Mouse (Mus musculus) neural tube, embryonic 10.5 days (tissue): ENCODE measurements around the gene Mctp1.

Experiments
- DNase-seq: peaks from one replicate; pipeline ENCODE4 v3.0.0-alpha.2; 2017; ENCODE audit warnings: low spot score; ENCODE audit errors: extremely low spot score

Mctp1 gene

GRCm38 (mm10) chr13:76609425-76609824 is 225.1 kb downstream of the Mctp1 start:
- no peak for DNase-seq

DNA sequence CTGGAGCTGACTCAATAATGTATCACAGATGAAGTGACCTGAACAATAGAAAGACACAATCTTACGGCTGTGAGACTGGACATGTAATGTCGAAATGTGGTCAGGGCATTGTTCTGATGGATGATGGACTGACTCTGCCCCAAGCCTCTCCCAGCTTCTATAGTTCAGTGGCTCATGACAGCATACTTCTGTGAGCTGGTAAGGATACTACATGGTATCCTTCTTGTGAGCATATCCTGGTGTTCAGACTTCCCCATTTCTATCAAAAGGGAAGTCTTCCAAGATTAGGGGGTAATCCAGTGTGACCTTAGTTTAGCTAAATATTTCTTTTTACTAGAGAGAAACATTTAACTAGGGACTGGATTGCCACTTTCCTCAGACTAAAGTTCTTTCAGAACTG is 227.2 kb downstream of the Mctp1 start:
- no peak for DNase-seq

DNA sequence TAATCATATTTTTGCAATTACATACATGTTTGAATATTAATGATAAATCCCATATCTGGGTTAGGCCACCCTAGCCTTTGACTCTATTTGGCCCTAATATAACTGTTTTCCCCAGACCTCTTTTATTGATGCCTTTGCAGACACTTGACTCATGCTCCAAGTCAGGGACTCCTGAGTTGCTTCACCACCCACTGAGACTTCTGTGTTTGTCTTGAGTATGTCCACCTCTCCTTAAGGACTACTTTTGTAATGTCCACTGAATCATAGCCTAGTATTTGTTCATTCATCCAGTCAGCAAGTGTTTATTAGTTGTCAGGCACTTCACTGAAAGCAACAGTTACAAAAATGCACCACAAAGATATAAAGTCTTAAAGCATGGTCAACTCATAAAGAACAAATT is 235.8 kb downstream of the Mctp1 start:
- DNase-seq: no peak

DNA sequence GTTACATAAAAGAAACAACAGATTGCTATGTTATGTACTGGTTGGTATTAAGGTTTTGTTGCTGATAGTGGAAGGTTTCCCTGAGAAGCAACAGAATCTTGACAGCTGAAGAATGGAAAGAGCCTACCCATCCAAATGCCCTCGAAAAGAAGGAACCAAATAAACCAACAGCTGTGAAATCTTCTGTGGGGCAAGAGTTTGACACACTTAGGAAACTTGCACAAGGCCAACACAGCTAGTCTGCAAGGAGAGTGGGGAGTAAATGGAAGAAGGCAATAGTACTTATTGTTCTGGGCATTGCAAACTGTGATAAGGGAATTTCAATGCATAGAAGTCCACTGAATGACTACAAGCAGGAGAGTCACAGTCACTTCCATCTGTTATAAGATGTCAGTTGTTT is 236.2 kb downstream of the Mctp1 start:
- DNase-seq: no peak

DNA sequence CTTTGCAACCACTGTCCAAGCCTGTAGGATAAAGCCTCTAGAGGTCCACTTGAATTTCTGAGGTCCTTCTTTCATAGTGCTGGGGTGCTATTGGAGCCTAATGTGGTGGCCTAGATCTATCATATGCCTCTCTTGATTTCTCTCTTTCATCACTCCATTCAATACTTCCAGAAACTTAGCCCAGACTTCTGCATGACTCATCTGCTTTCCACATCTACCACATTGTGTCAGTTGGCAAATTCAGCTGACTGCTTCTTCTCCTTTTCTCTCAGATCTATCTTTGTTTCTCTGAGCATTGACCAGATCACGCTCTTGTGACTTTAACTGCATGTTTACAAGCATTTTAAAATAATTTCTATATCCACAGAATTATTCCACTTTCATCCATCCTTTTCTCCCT is 249.4 kb downstream of the Mctp1 start:
- no peak for DNase-seq

- DNase-seq: no peak
Measured at GRCm38 (mm10) chr13:76638282-76638681, 253.9 kb downstream of the Mctp1 start.

DNA sequence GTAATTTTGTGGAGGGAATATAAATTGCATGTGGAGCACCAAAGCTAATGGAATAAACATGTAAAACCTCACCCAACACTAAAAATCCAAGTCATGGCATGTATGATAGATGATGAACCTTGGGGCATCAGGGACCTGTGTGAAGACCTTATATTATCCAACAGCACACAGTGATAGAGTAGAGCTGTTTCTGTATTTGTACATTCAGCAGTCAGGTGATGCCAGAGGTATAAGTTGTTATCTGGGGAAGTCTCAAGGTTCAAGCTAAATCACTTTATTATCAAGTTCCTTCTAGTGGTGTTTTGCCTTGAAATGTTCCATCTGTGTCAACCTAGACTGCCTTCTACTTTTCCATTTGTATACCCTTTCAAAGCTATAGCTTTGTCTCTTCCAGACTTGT is 275.2 kb downstream of the Mctp1 start:
- DNase-seq: no peak

DNA sequence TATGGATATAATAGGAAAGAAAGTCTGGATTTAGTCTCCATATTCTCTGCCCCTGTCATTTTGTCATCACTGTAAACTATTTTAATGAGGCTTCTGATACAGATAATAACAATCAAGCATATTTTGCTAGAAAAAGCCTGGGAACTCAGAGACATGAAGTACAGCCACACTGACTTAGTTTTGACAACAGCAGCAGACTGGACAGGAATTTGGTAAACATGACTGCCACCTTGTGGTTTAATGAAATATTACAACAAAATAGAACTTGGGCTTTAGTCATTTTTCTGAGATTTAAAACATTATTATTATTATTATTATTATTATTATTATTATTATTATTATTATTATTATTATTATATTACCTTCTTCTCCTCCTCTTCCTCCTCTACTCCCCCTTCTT is 297.0 kb downstream of the Mctp1 start:
- DNase-seq: no peak

- DNase-seq: no peak
Measured at GRCm38 (mm10) chr13:76689349-76689748, 305.0 kb downstream of the Mctp1 start.

DNA sequence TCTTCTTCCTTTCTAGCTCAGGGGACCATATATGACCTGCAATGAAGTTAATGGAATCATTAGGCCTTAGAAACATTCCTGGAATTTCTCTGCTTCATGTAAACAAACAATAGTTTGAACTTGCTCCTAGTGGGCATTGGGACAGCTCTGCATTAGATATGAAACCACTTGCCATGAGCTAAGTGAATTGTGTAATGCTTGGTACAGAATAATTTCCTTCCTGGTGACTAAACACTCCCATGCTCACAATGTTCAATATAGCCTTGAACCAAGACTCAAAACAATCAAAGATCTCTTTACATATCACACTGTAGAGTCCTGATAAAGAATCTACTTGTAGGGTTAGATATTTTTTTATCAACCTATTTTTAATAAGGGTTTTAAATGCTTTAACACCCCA is 305.8 kb downstream of the Mctp1 start:
- no peak for DNase-seq

DNA sequence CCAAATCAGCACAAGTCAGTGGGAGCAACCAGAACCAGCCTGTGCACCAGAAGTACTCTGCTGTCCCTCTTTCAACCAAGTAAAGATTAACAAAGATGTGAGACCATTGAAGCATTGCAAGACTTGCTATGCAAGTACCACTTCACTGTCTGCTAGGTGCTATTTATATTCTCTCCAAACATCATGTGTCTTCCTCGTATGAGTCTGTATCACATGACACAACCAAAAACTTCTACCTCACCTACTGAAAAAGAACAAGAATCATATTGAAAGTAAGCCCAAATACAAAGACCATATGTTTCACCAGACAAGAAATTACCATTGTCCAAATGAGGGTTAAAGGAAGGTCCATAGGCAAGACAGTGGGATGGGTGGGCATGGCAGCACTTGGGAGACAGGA is 306.4 kb downstream of the Mctp1 start:
- DNase-seq: no peak

- no peak for DNase-seq
Measured at GRCm38 (mm10) chr13:76734013-76734412, 349.7 kb downstream of the Mctp1 start.

- DNase-seq: no peak
Measured at GRCm38 (mm10) chr13:76750663-76751429, 366.5 kb downstream of the Mctp1 start.

- DNase-seq: peak; percentile 41
Measured at GRCm38 (mm10) chr13:76759832-76760490, 375.6 kb downstream of the Mctp1 start.

DNA sequence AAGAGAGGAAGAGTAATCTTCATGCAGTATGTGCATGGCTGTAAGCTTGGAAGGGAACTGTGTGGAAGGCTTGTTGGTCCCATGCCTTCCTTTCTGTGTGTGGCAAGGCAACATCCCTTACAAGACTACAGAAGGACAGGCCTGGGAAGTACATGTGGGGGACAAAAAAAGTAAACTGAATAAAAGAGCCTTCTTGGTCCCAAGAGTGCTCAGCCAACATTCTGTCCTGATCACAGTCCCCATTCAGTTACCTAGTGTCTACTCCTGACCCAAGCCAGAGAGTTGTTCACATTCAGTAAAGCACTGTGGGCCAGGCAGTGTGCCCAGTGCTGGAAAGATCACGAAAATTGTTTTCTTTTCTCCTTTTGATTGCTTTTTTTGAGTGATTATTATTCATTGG is 415.3 kb downstream of the Mctp1 start:
- DNase-seq: no peak

DNA sequence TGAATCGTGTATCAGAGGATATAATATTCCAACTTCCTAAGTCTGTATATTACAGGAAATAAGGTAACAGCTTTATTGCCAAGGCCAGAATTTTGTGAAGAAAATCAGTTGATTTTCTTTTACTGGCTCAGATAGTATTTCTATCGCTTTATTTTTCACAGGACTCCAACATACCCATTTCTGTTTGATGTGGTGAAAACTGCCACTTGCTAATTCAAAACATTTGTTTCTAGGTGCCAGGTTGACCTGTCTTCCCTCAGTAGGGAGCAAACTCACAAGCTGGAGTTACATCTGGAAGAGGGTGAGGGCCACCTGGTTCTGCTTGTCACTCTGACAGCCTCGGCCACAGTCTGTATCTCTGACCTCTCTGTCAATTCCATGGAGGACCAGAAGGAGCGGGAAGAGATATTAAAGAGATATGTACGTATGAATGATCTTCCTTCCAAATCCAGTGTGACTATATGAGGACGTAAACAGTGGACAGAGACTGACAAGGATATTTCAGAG is 416.8 kb downstream of the Mctp1 start:
- no peak for DNase-seq

GRCm38 (mm10) chr13:76802051-76802728 is 417.9 kb downstream of the Mctp1 start:
- DNase-seq: peak; percentile 32

DNA sequence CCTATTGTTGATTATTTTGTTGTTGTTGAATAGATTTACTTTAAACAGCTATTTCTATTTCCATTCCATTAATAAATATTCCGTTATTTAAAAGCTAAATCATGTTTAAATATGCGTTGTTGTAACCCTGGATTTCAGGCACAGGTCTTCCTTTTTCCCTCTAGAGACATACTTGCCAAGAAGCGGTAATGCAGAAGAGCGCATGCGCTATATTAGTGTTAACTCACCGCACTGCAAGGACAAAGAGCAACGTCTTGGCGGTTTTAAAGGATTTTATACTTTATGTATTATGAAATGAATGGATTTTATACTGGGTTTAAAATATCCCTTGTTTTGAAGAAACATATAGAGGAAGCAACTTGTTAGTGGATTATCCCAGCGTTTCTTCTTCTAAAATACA is 418.6 kb downstream of the Mctp1 start:
- no peak for DNase-seq

- DNase-seq: no peak
Measured at GRCm38 (mm10) chr13:76803799-76804198, 419.5 kb downstream of the Mctp1 start.

GRCm38 (mm10) chr13:76808871-76809390 is 424.6 kb downstream of the Mctp1 start:
- DNase-seq: no peak

DNA sequence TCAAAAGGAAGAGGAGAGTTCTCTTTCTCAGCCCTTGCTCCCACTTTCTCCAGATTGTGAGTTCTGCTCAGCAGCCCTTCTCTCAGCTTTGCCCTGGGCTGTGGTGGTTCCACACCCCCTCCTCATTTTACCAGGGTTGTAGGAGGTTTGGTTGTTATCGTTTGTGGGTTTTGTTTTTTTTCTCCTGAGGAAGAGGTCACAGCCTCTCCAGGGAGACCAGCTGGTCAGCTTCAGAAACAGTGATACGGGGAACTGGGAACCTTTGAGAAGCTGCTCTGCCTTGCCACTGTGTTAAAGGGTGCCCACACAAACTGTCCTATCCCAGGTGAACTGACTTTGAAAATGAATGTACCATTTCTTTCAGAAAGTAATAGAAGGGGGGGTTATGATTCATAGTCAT is 425.5 kb downstream of the Mctp1 start:
- peak; percentile 27 for DNase-seq

GRCm38 (mm10) chr13:76810496-76810939 is 426.2 kb downstream of the Mctp1 start:
- DNase-seq: peak; percentile 66
